Mouse (Mus musculus) macrophage (primary cell): ENCODE results near the gene Tmem40. TPM values are rescaled to one million over a fixed set of nuclear protein-coding genes. Genes with fewer than 3 reads are reported as not detected.

Experiments used
- H3K27ac ChIP-seq: fragments of 350-480 bp; formaldehyde crosslinking; 2 replicates; pipeline ENCODE4 v1.9.0; 2021
- H3K36me3 ChIP-seq: fragments of 350-480 bp; formaldehyde crosslinking; 2 replicates; pipeline ENCODE4 v1.9.0; 2021; ENCODE audit errors: inconsistent target
- H3K4me3 ChIP-seq: fragments of 350-480 bp; formaldehyde crosslinking; 2 replicates; pipeline ENCODE4 v1.9.0; 2021; ENCODE audit errors: inconsistent target
- H3K79me2 ChIP-seq: fragments of 350-480 bp; formaldehyde crosslinking; 2 replicates; pipeline ENCODE4 v1.9.0; 2021; ENCODE audit errors: inconsistent target
- WGBS: methylation state at CpG from one replicate; pipeline ENCODE4 v1.1.7; 2026; ENCODE audit warnings: inconsistent platforms; ENCODE audit not compliant: missing documents; 5-methylcytosine and 5-hydroxymethylcytosine counted together
- polyA plus RNA-seq: library from polyadenylated mRNA; stranded (reverse); fragments of 250-400 nt; gene quantifications from 3 replicates; pipeline ENCODE4 v1.2.4, GENCODE M21; 2018; ENCODE audit warnings: inconsistent platforms

Gene Tmem40
- polyA plus RNA-seq, 1 experiment from 2014 or later: 0.86 TPM

- Histone ChIP-seq H3K79me2 (no peaks in the 10 kb centered on the region; the same call in 1 of the 2 replicates), H3K4me3 (no peak overlapping the region)
Measured at GRCm38 (mm10) chr6:115681066-115681465, 81.1 kb downstream of the Tmem40 start.

More at GRCm38 (mm10) chr6:115681066-115681465, 81.1 kb downstream of the Tmem40 start:
- no peak overlapping the region for H3K27ac ChIP-seq
- H3K36me3 ChIP-seq: no peaks in the 10 kb centered on the region
- 86% methylated on average over 4 of the region's 4 CpGs for WGBS

Other genes starting within 250 kb of the Tmem40 start
- gene Tsen2, start 217.7 kb downstream of the Tmem40 start, polyA plus RNA-seq: 5.4 to 9.0 TPM (median 7.2 TPM) in 3 replicates
- gene Mkrn2os, start 169.8 kb downstream of the Tmem40 start, polyA plus RNA-seq: not detected in 3 replicates
- 6.5 to 7.7 TPM (median 7.1 TPM) in 3 replicates for gene Mkrn2, start 160.5 kb downstream of the Tmem40 start, polyA plus RNA-seq
- 36.8 to 74.8 TPM (median 44.7 TPM) in 3 replicates for gene Raf1, start 85.8 kb downstream of the Tmem40 start, polyA plus RNA-seq
- 0.33 to 0.35 TPM (median 0.34 TPM) in 3 replicates for gene Cand2, start 12.1 kb upstream of the Tmem40 start, polyA plus RNA-seq
- gene Rpl32, start 46.3 kb upstream of the Tmem40 start, polyA plus RNA-seq: 1,117 to 2,121 TPM (median 1,999 TPM) in 3 replicates
- 0.16 to 0.32 TPM in 2 of 3 replicates, not detected in the other for gene Efcab12, start 76.0 kb upstream of the Tmem40 start, polyA plus RNA-seq
- gene Mbd4, start 91.0 kb upstream of the Tmem40 start, polyA plus RNA-seq: 4.7 to 9.4 TPM (median 5.9 TPM) in 3 replicates
- gene Ift122, start 91.1 kb upstream of the Tmem40 start, polyA plus RNA-seq: 3.6 to 9.3 TPM (median 6.3 TPM) in 3 replicates
- not detected in 3 replicates for gene Rho, start 169.3 kb upstream of the Tmem40 start, polyA plus RNA-seq
- not detected in 3 replicates for gene H1foo, start 182.5 kb upstream of the Tmem40 start, polyA plus RNA-seq
- 130 to 283 TPM (median 243 TPM) in 3 replicates for gene Plxnd1, start 232.6 kb upstream of the Tmem40 start, polyA plus RNA-seq